Mouse (Mus musculus) hindbrain, embryonic 12.5 days (tissue): ENCODE measurements at regions not wholly inside any gene's neighbourhood (a gene's known extent, or its start where the extent isn't known, plus 50 kb on each side); places are given as distances from the start of the nearest gene placed in this dataset.
"Not testable (repeated sequence)": the region's sequence is repeated elsewhere in the genome, so short reads cannot be mapped to it uniquely, and the experiment has no call there.

Experiments
- ATAC-seq: fragments of 200-750 bp; cut with Nextera tagmentation; 2 replicates; pipeline ENCODE4 v1.8.0; 2017; ENCODE audit warnings: moderate TSS enrichment; ENCODE audit not compliant: low FRiP score
- H3K27ac ChIP-seq: fragments of 300-500 bp; sonication (generic); 2 replicates; pipeline ENCODE4 v1.5.1; 2016; ENCODE audit warnings: mild to moderate bottlenecking
- H3K27me3 ChIP-seq: fragments of 300-500 bp; sonication (generic); 2 replicates; pipeline ENCODE4 v1.6.1; 2016; ENCODE audit warnings: mild to moderate bottlenecking
- H3K36me3 ChIP-seq: fragments of 300-500 bp; sonication (generic); 2 replicates; pipeline ENCODE4 v1.6.1; 2016; ENCODE audit warnings: mild to moderate bottlenecking
- H3K4me1 ChIP-seq: fragments of 300-500 bp; sonication (generic); 2 replicates; pipeline ENCODE4 v1.6.1; 2016
- H3K4me2 ChIP-seq: fragments of 300-500 bp; sonication (generic); replicated peaks from 2 replicates; pipeline ENCODE4 v1.6.1; 2016; ENCODE audit warnings: mild to moderate bottlenecking
- H3K4me3 ChIP-seq: fragments of 300-500 bp; sonication (generic); 2 replicates; pipeline ENCODE4 v1.5.1; 2016; ENCODE audit warnings: mild to moderate bottlenecking
- H3K9ac ChIP-seq: fragments of 300-500 bp; sonication (generic); 2 replicates; pipeline ENCODE4 v1.6.1; 2016; ENCODE audit warnings: mild to moderate bottlenecking, moderate library complexity
- H3K9me3 ChIP-seq: fragments of 300-500 bp; sonication (generic); replicated peaks from 2 replicates; pipeline ENCODE4 v1.6.1; 2016; ENCODE audit warnings: mild to moderate bottlenecking
- WGBS: fragments of 180-500 bp; shearing (Covaris S2); methylation state at CpG from one replicate; pipeline ENCODE4 v1.1.7; 2016; 5-methylcytosine and 5-hydroxymethylcytosine counted together

GRCm38 (mm10) chr2:53276435-53276834, 84.9 kb downstream of the Arl6ip6 start:
- WGBS = 42% methylated on average over 1 of the region's 1 CpGs
- no peak overlapping the region for H3K4me2 ChIP-seq
- no peaks in the 10 kb centered on the region for H3K36me3 ChIP-seq
- no peaks in the 10 kb centered on the region for H3K27me3 ChIP-seq
- ATAC-seq = no peak
- no peak overlapping the region for H3K4me3 ChIP-seq
- no peaks in the 10 kb centered on the region for H3K4me1 ChIP-seq
- H3K9me3 ChIP-seq = no peaks in the 10 kb centered on the region
- no peak overlapping the region for H3K9ac ChIP-seq
- H3K27ac ChIP-seq = no peak overlapping the region

GRCm38 (mm10) chr2:53301712-53302423, 110.3 kb downstream of the Arl6ip6 start:
- no peak for ATAC-seq
- H3K9ac ChIP-seq = no peak overlapping the region
- no peak overlapping the region for H3K4me2 ChIP-seq
- no peaks in the 10 kb centered on the region for H3K4me1 ChIP-seq
- H3K36me3 ChIP-seq = no peaks in the 10 kb centered on the region
- H3K27me3 ChIP-seq = no peaks in the 10 kb centered on the region
- no peak overlapping the region for H3K4me3 ChIP-seq
- H3K9me3 ChIP-seq = no peaks in the 10 kb centered on the region
- 84% methylated on average over 2 of the region's 2 CpGs for WGBS
- no peak overlapping the region for H3K27ac ChIP-seq

GRCm38 (mm10) chr2:53330680-53331079, 139.2 kb downstream of the Arl6ip6 start:
- Histone ChIP-seq H3K4me3 (no peak overlapping the region), H3K27ac (no peak overlapping the region), H3K9me3 (no peaks in the 10 kb centered on the region), H3K4me2 (no peak overlapping the region), H3K27me3 (no peaks in the 10 kb centered on the region), H3K4me1 (no peaks in the 10 kb centered on the region), H3K36me3 (no peaks in the 10 kb centered on the region), H3K9ac (no peak overlapping the region)
- 43% methylated on average over 6 of the region's 6 CpGs for WGBS
- ATAC-seq = no peak; the same call in 1 of the 2 replicates

GRCm38 (mm10) chr2:53359026-53359425, 167.5 kb downstream of the Arl6ip6 start:
- H3K4me3 ChIP-seq = no peak overlapping the region
- H3K9me3 ChIP-seq = no peaks in the 10 kb centered on the region
- no peaks in the 10 kb centered on the region for H3K36me3 ChIP-seq
- no peaks in the 10 kb centered on the region for H3K4me1 ChIP-seq
- H3K27ac ChIP-seq = no peak overlapping the region
- no peak overlapping the region for H3K4me2 ChIP-seq
- no peaks in the 10 kb centered on the region for H3K27me3 ChIP-seq
- H3K9ac ChIP-seq = no peak overlapping the region
- ATAC-seq = no peak
- WGBS = 61% methylated on average over 2 of the region's 2 CpGs

GRCm38 (mm10) chr2:53382348-53382747, 190.8 kb downstream of the Arl6ip6 start:
- no peaks in the 10 kb centered on the region for H3K36me3 ChIP-seq
- H3K4me2 ChIP-seq = no peak overlapping the region
- no peak overlapping the region for H3K27ac ChIP-seq
- H3K9ac ChIP-seq = no peak overlapping the region
- ATAC-seq = peak; percentile 64
- no peak overlapping the region for H3K4me3 ChIP-seq
- WGBS = 2% methylated on average over 1 of the region's 1 CpGs
- 0 out of 2 replicates have a peak, but pooled peaks cover 4% of the 10 kb centered on the region for H3K4me1 ChIP-seq
- no peaks in the 10 kb centered on the region for H3K9me3 ChIP-seq
- no peaks in the 10 kb centered on the region for H3K27me3 ChIP-seq

- Histone ChIP-seq H3K27ac (no peak overlapping the region), H3K4me3 (no peak overlapping the region), H3K9ac (no peak overlapping the region), H3K4me2 (no peak overlapping the region), H3K9me3 (no peaks in the 10 kb centered on the region), H3K36me3 (no peaks in the 10 kb centered on the region), H3K27me3 (no peaks in the 10 kb centered on the region), H3K4me1 (0 out of 2 replicates have a peak, but pooled peaks cover 4% of the 10 kb centered on the region)
- ATAC-seq = peak; percentile 78
- 38% methylated on average over 8 of the region's 8 CpGs for WGBS
Measured at GRCm38 (mm10) chr2:53384545-53385176, 193.1 kb downstream of the Arl6ip6 start.

- Histone ChIP-seq H3K27ac (no peak overlapping the region), H3K4me2 (no peak overlapping the region), H3K36me3 (no peaks in the 10 kb centered on the region), H3K4me1 (0 out of 2 replicates have a peak, but pooled peaks cover 4% of the 10 kb centered on the region), H3K4me3 (no peak overlapping the region), H3K9me3 (no peaks in the 10 kb centered on the region), H3K9ac (no peak overlapping the region), H3K27me3 (no peaks in the 10 kb centered on the region)
- no peak for ATAC-seq
- 96% methylated on average over 3 of the region's 3 CpGs for WGBS
Measured at GRCm38 (mm10) chr2:53388652-53389051, 197.1 kb downstream of the Arl6ip6 start.

- no peaks in the 10 kb centered on the region for H3K36me3 ChIP-seq
- H3K4me3 ChIP-seq = no peak overlapping the region
- H3K9me3 ChIP-seq = no peaks in the 10 kb centered on the region
- no peaks in the 10 kb centered on the region for H3K27me3 ChIP-seq
- H3K4me2 ChIP-seq = no peak overlapping the region
- WGBS = 93% methylated on average over 2 of the region's 2 CpGs
- ATAC-seq = no peak
- H3K4me1 ChIP-seq = no peaks in the 10 kb centered on the region
- no peak overlapping the region for H3K27ac ChIP-seq
- H3K9ac ChIP-seq = no peak overlapping the region
Measured at GRCm38 (mm10) chr2:53414471-53414870, 222.9 kb downstream of the Arl6ip6 start.

- H3K4me3 ChIP-seq = no peak overlapping the region
- ATAC-seq = peak; percentile 90
- H3K9me3 ChIP-seq = no peaks in the 10 kb centered on the region
- WGBS = 65% methylated on average over 5 of the region's 5 CpGs
- H3K9ac ChIP-seq = no peak overlapping the region
- no peak overlapping the region for H3K4me2 ChIP-seq
- no peaks in the 10 kb centered on the region for H3K4me1 ChIP-seq
- no peak overlapping the region for H3K27ac ChIP-seq
- H3K27me3 ChIP-seq = no peaks in the 10 kb centered on the region
- H3K36me3 ChIP-seq = no peaks in the 10 kb centered on the region
Measured at GRCm38 (mm10) chr2:53437046-53437815, 245.7 kb downstream of the Arl6ip6 start.

GRCm38 (mm10) chr2:53440301-53440700, 248.8 kb downstream of the Arl6ip6 start:
- not testable (repeated sequence) for H3K4me1 ChIP-seq, H3K27ac ChIP-seq, H3K27me3 ChIP-seq, ATAC-seq, H3K9me3 ChIP-seq, H3K9ac ChIP-seq, H3K4me3 ChIP-seq, H3K36me3 ChIP-seq, H3K4me2 ChIP-seq
- 66% methylated on average over 3 of the region's 3 CpGs for WGBS

GRCm38 (mm10) chr2:53460265-53460664, 268.7 kb downstream of the Arl6ip6 start:
- Histone ChIP-seq H3K4me2 (no peak overlapping the region), H3K9ac (no peak overlapping the region), H3K4me3 (no peak overlapping the region), H3K27ac (no peak overlapping the region), H3K36me3 (no peaks in the 10 kb centered on the region), H3K4me1 (no peaks in the 10 kb centered on the region), H3K9me3 (no peaks in the 10 kb centered on the region), H3K27me3 (no peaks in the 10 kb centered on the region)
- ATAC-seq = no peak
- 76% methylated on average over 3 of the region's 3 CpGs for WGBS

GRCm38 (mm10) chr2:53474455-53474854, 282.9 kb downstream of the Arl6ip6 start:
- WGBS = 74% methylated on average over 4 of the region's 4 CpGs
- no peak overlapping the region for H3K27ac ChIP-seq

More at GRCm38 (mm10) chr2:53474455-53474854, 282.9 kb downstream of the Arl6ip6 start:
- no peak overlapping the region for H3K9ac ChIP-seq
- no peaks in the 10 kb centered on the region for H3K9me3 ChIP-seq
- no peaks in the 10 kb centered on the region for H3K36me3 ChIP-seq
- ATAC-seq = no peak
- H3K4me3 ChIP-seq = no peak overlapping the region
- no peak overlapping the region for H3K4me2 ChIP-seq
- no peaks in the 10 kb centered on the region for H3K27me3 ChIP-seq
- no peaks in the 10 kb centered on the region for H3K4me1 ChIP-seq
